In the genomic region with DNA sequence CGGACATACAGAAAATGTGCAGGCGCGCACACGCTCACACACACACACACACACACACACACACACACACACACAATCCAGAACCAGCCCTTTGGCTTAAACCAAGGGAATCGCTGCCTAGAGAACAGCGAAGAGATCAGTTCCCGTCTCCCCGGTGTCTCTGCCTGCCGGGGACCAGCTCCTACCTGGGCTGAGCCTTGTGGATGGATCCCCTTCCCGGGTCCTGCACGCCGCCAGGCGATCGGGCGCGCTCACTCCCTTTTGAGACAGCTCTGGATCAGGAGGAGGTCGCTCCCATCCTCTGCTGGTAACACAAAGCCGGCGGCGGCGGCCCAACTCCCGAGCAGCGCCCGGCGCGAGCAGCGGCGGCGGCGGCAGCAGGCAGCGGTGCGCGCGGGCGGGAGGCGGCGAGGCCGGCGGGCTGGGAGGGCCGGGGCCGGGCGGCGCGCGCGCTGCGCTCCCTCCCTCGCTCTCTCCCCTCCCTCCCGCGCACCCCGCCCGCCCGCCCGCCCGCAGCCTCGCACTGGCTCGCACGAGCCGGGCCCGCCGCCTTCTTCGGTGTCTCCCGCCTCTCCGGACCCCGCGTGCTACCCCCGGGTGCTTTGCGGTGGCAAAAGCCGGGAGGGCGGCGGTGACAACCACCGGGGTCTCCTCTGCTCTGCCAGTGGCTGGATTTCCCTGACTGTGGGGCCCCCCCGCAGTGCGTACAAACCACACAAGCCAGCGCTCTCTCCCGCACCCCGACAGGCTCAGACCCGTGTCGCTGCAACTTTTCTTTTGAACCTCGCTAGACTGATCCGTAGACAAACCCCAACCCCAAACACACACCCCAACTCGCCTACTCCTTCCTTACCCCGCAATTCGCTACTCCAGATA, we compare ENCODE assay signal across 9 mouse cellular contexts.
DNase-seq lines count a peak whose midpoint lies in the region; ATAC-seq lines count a peak whose summit lies in the region.
"Had no signal": no experiment of that assay in that cellular context is flagged by ENCODE, and none has a peak within 500 bp of the region (broad histone marks: within the 10 kb centered on the region; RNA-seq: fewer than 3 reads in every experiment).

No protein-coding gene starts in this region.

- peak overlapping the region; percentile 80 for H3K4me2 ChIP-seq in heart, embryonic 13.5 days
- peak overlapping the region; percentile 72 for H3K4me2 ChIP-seq in liver, embryonic 11.5 days

- 1% methylated on average over 60 of the region's 84 CpGs for WGBS in forebrain, embryonic 10.5 days
- under 1% methylated on average over 27 of the region's 84 CpGs for WGBS in heart, embryonic 13.5 days
- WGBS in liver, embryonic 11.5 days = under 1% methylated on average over 60 of the region's 84 CpGs

- peak overlapping the region; percentile 89 for H3K9ac ChIP-seq in heart, embryonic 13.5 days
- peak overlapping the region; percentile 46; the same call in 1 of the 2 replicates for H3K9ac ChIP-seq in liver, embryonic 11.5 days (ENCODE audit: low read depth, low read length)

- H3K27me3 ChIP-seq in forebrain, embryonic 10.5 days (ENCODE audit: poor library complexity, severe bottlenecking) = peaks cover 57% of the 10 kb centered on the region
- H3K27me3 ChIP-seq in heart, embryonic 13.5 days (replicated peaks) = peaks cover 11% of the 10 kb centered on the region
- peaks cover 39% of the 10 kb centered on the region for H3K27me3 ChIP-seq in liver, embryonic 11.5 days (replicated peaks; ENCODE audit: control insufficient read depth, insufficient read depth, low read length)
- H3K27me3 ChIP-seq: CH12.LX had no signal

- peaks cover 34% of the 10 kb centered on the region for H3K4me1 ChIP-seq in forebrain, embryonic 10.5 days
- peaks cover 82% of the 10 kb centered on the region for H3K4me1 ChIP-seq in heart, embryonic 13.5 days
- peaks cover 6% of the 10 kb centered on the region; the same call in 1 of the 2 replicates for H3K4me1 ChIP-seq in liver, embryonic 11.5 days (replicated peaks; ENCODE audit: control insufficient read depth, insufficient read depth, low read length)

- ATAC-seq in heart, embryonic 13.5 days (ENCODE audit: extremely low read depth, insufficient number of reproducible peaks, low FRiP score, low TSS enrichment) = peak; percentile 39; the same call in 1 of the 2 replicates
- ATAC-seq in liver, embryonic 11.5 days (replicated peaks; ENCODE audit: low FRiP score) = peak; percentile 67

- H3K9me3 ChIP-seq in forebrain, embryonic 10.5 days = no peaks in the 10 kb centered on the region
- H3K9me3 ChIP-seq in heart, embryonic 13.5 days = no peaks in the 10 kb centered on the region
- no peaks in the 10 kb centered on the region for H3K9me3 ChIP-seq in liver, embryonic 11.5 days (ENCODE audit: control insufficient read depth, low read length)

- DNase-seq in urinary bladder, adult 18-20 months (ENCODE audit: low spot score in 2 of 2) = peak; percentile 35 to 67
- DNase-seq in urinary bladder, postnatal 10 days (ENCODE audit: low spot score) = no peak
- no peak for DNase-seq in forebrain, embryonic 10.5 days (ENCODE audit: extremely low spot score, low spot score)
- peak; percentile 83 for DNase-seq in kidney, postnatal 10 days
- peak; percentile 63 for DNase-seq in liver, embryonic 11.5 days (ENCODE audit: low spot score)
- peak; percentile 80 for DNase-seq in neural tube, embryonic 10.5 days (ENCODE audit: extremely low spot score, low spot score)
- DNase-seq in thymus, postnatal 0 days (ENCODE audit: low spot score) = peak; percentile 28

- peak overlapping the region; percentile 72 for H3K4me3 ChIP-seq in forebrain, embryonic 10.5 days
- H3K4me3 ChIP-seq in heart, embryonic 13.5 days = peak overlapping the region; percentile 71
- peak overlapping the region; percentile 59 for H3K4me3 ChIP-seq in liver, embryonic 11.5 days (ENCODE audit: low read depth, low read length)

- H3K36me3 ChIP-seq in forebrain, embryonic 10.5 days (replicated peaks) = no peaks in the 10 kb centered on the region
- H3K36me3 ChIP-seq in heart, embryonic 13.5 days = peaks cover 22% of the 10 kb centered on the region
- H3K36me3 ChIP-seq in liver, embryonic 11.5 days (ENCODE audit: control insufficient read depth, insufficient read depth, low read length) = no peaks in the 10 kb centered on the region

- H3K27ac ChIP-seq in forebrain, embryonic 10.5 days = peak overlapping the region; percentile 87
- peak overlapping the region; percentile 91 for H3K27ac ChIP-seq in heart, embryonic 13.5 days (replicated peaks)
- H3K27ac ChIP-seq in liver, embryonic 11.5 days (ENCODE audit: low read depth, low read length) = no peak overlapping the region

Comparison
In these comparisons a context has a peak if more than half of its experiments do, and no peak if none do; other contexts are left out.
1. DNase-seq: peak in urinary bladder, adult 18-20 months (2 of 2), kidney, postnatal 10 days (single experiment), liver, embryonic 11.5 days (single experiment), neural tube, embryonic 10.5 days (single experiment) and thymus, postnatal 0 days (single experiment); none in urinary bladder, postnatal 10 days (single experiment) and forebrain, embryonic 10.5 days (single experiment).
2. Peak in every context shown above with its lines, with median percentiles within 50 percentile points of each other: H3K4me3 ChIP-seq.